Mouse (Mus musculus): ENCODE data around the gene Abcb9. TPM values are rescaled to one million over a fixed set of nuclear protein-coding genes. Genes with fewer than 3 reads are reported as not detected.

The Abcb9 gene
- polyA plus RNA-seq, 1 experiment from 2014 or later: 10.9 TPM

- Histone ChIP-seq H3K4me3 (no peak overlapping the region), H3K4me1 (peaks cover 82% of the 10 kb centered on the region), H3K4me2 (replicated peaks) (no peak overlapping the region), H3K27ac (replicated peaks) (peak overlapping the region; percentile 62), H3K9me3 (no peaks in the 10 kb centered on the region), H3K27me3 (no peaks in the 10 kb centered on the region), H3K36me3 (peaks cover 10% of the 10 kb centered on the region; the same call in 1 of the 2 replicates), H3K9ac (replicated peaks) (no peak overlapping the region)
- WGBS: 84% methylated on average over 3 of the region's 3 CpGs
- no peak for ATAC-seq (replicated peaks)
Observed at GRCm38 (mm10) chr5:124014180-124014579, 81.4 kb downstream of the Abcb9 start.

- no peaks in the 10 kb centered on the region for H3K9me3 ChIP-seq
- H3K4me3 ChIP-seq: no peak overlapping the region
- no peak for ATAC-seq (replicated peaks)
- peak overlapping the region; percentile 62; the same call in 1 of the 2 replicates for H3K27ac ChIP-seq (replicated peaks)
- H3K36me3 ChIP-seq: peaks cover 14% of the 10 kb centered on the region
- no peaks in the 10 kb centered on the region for H3K27me3 ChIP-seq
- no peak overlapping the region for H3K4me2 ChIP-seq (replicated peaks)
- H3K4me1 ChIP-seq: peaks cover 77% of the 10 kb centered on the region
- H3K9ac ChIP-seq (replicated peaks): no peak overlapping the region
- 87% methylated on average over 16 of the region's 16 CpGs for WGBS
Observed at GRCm38 (mm10) chr5:124013747-124014146, 81.9 kb downstream of the Abcb9 start.

- no peak overlapping the region for H3K9ac ChIP-seq (replicated peaks)
- H3K4me2 ChIP-seq (replicated peaks): no peak overlapping the region
- peaks cover 70% of the 10 kb centered on the region for H3K4me1 ChIP-seq
- H3K9me3 ChIP-seq: no peaks in the 10 kb centered on the region
- H3K4me3 ChIP-seq: no peak overlapping the region
- H3K27me3 ChIP-seq: no peaks in the 10 kb centered on the region
- H3K36me3 ChIP-seq: peaks cover 23% of the 10 kb centered on the region
- no peak for ATAC-seq (replicated peaks)
- H3K27ac ChIP-seq (replicated peaks): peak overlapping the region; percentile 86
- WGBS: 88% methylated on average over 10 of the region's 10 CpGs
Observed at GRCm38 (mm10) chr5:124012885-124013284, 82.7 kb downstream of the Abcb9 start.

- 10% methylated on average over 8 of the region's 8 CpGs for WGBS
Observed at GRCm38 (mm10) chr5:124011927-124012326, 83.7 kb downstream of the Abcb9 start.

More at GRCm38 (mm10) chr5:124011927-124012326, 83.7 kb downstream of the Abcb9 start:
- Histone ChIP-seq H3K36me3 (peaks cover 31% of the 10 kb centered on the region), H3K4me1 (peaks cover 64% of the 10 kb centered on the region), H3K9me3 (no peaks in the 10 kb centered on the region), H3K27me3 (no peaks in the 10 kb centered on the region), H3K4me3 (no peak overlapping the region), H3K9ac (replicated peaks) (peak overlapping the region; percentile 20), H3K27ac (replicated peaks) (peak overlapping the region; percentile 86), H3K4me2 (replicated peaks) (peak overlapping the region; percentile 38)
- ATAC-seq (replicated peaks): no peak

Other genes starting within 250 kb of the Abcb9 start
- gene Hcar2, start 230.3 kb downstream of the Abcb9 start, polyA plus RNA-seq (2015; fragmentation: Nextera tagmentation; extraction: Ambion mirVana): not detected in 2 replicates
- 0.24 and 0.29 TPM in 2 replicates for gene Hcar1, start 215.8 kb downstream of the Abcb9 start, polyA plus RNA-seq (2015; fragmentation: Nextera tagmentation; extraction: Ambion mirVana)
- 143 and 146 TPM in 2 replicates for gene Denr, start 188.6 kb downstream of the Abcb9 start, polyA plus RNA-seq (2015; fragmentation: Nextera tagmentation; extraction: Ambion mirVana)
- gene Gm43518, start 168.4 kb downstream of the Abcb9 start, polyA plus RNA-seq (2015; fragmentation: Nextera tagmentation; extraction: Ambion mirVana): 1.8 and 3.7 TPM in 2 replicates
- 3.5 and 5.8 TPM in 2 replicates for gene Ccdc62, start 165.1 kb downstream of the Abcb9 start, polyA plus RNA-seq (2015; fragmentation: Nextera tagmentation; extraction: Ambion mirVana)
- gene Hip1r, start 122.2 kb downstream of the Abcb9 start, polyA plus RNA-seq (2015; fragmentation: Nextera tagmentation; extraction: Ambion mirVana): 26.9 and 27.5 TPM in 2 replicates
- gene Vps37b, start 63.5 kb downstream of the Abcb9 start, polyA plus RNA-seq (2015; fragmentation: Nextera tagmentation; extraction: Ambion mirVana): 106 and 109 TPM in 2 replicates
- 34.7 and 35.0 TPM in 2 replicates for gene Ogfod2, start 16.5 kb upstream of the Abcb9 start, polyA plus RNA-seq (2015; fragmentation: Nextera tagmentation; extraction: Ambion mirVana)
- gene Arl6ip4, start 20.3 kb upstream of the Abcb9 start, polyA plus RNA-seq (2015; fragmentation: Nextera tagmentation; extraction: Ambion mirVana): 72.7 and 75.5 TPM in 2 replicates
- 10.9 and 11.4 TPM in 2 replicates for gene Pitpnm2, start 154.0 kb upstream of the Abcb9 start, polyA plus RNA-seq (2015; fragmentation: Nextera tagmentation; extraction: Ambion mirVana)
- 16.4 and 17.6 TPM in 2 replicates for gene Mphosph9, start 232.2 kb upstream of the Abcb9 start, polyA plus RNA-seq (2015; fragmentation: Nextera tagmentation; extraction: Ambion mirVana)
- 19.0 and 22.6 TPM in 2 replicates for gene 2810006K23Rik, start 232.3 kb upstream of the Abcb9 start, polyA plus RNA-seq (2015; fragmentation: Nextera tagmentation; extraction: Ambion mirVana)

Data from forebrain, embryonic 15.5 days (tissue).